Mouse (Mus musculus): ENCODE results near the gene Ssbp3. TPM values are rescaled to one million over a fixed set of nuclear protein-coding genes. Genes with fewer than 3 reads are reported as not detected.
A peak's percentile ranks its signal among the peaks of the same experiment; 100 is the strongest.

The Ssbp3 gene
- total and polyA plus RNA-seq, 3 experiments, result 30.5 to 242 (median 116) TPM

DNA sequence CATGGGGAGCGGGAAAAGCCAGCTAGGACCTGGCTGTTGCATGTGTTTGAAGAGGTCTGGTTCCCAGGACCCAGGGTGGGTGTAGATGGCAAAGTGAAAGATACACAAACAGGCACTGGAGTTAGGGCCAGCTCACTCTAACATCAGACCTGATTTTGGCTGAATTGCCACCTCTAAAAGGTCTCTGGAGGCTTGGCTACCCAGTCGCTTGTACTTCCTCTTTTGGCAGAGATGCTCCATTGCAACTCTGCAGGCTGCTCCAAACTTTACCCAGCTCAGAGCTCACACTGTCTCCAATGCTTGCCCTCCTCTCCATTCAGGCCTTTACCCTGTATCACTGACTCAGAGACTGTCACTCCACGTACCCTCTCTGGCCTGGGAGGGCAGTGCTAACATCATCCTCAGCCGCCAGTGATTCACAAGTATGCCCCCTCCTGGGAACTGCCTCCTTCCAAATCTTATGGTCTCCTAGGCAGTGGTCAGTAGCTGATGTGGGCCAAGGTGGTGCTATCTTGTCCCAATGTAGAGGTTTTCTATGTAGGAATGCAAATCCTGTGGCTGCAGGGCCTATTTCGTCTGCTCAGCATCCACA is 142.6 kb downstream of the Ssbp3 start:
- no peaks in the 10 kb centered on the region for H3K36me3 ChIP-seq (ENCODE audit: control insufficient read depth in 1 of 2, insufficient read depth in 2 of 2, low read length in 2 of 2)

DNA sequence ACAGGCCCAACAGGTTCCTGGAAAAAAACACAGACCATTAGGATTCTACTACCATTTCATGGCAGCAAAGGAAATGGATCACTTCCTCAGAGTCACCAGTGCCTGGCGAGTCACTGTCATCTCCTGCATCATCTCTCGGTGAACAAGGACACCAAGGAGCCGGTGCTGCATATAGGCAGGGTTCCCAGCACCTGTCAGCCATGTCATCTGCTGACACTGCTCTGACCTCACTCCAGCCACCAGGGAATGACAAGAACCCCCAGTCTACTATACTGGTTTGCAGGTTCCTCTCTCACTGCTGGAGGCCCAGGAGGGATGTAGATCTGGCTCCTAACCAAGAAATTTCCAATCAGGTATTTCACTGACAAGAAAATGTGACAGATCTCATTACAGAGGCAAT is 145.6 kb downstream of the Ssbp3 start:
- peaks cover 2% of the 10 kb centered on the region in 2 experiments for H3K4me1 ChIP-seq (ENCODE audit: control insufficient read depth in 1 of 2, insufficient read depth in 2 of 2, low read length in 2 of 2)
- no peak overlapping the region for H3K4me3 ChIP-seq (ENCODE audit: control insufficient read depth in 1 of 2, insufficient read depth in 1 of 2, low read depth in 2 of 2, low read length in 2 of 2)
- no peaks in the 10 kb centered on the region for H3K27me3 ChIP-seq (ENCODE audit: control insufficient read depth in 1 of 2, insufficient read depth in 2 of 2, low read length in 2 of 2)
- no peaks in the 10 kb centered on the region for H3K79me2 ChIP-seq (ENCODE audit: control insufficient read depth, insufficient read depth, low read length, poor library complexity)
- H3K27ac ChIP-seq (ENCODE audit: control insufficient read depth, low read depth, low read length), result no peak overlapping the region
- H3K9me3 ChIP-seq (replicated peaks; ENCODE audit: insufficient read depth, low read length), result no peaks in the 10 kb centered on the region
- peaks cover 2% of the 10 kb centered on the region in 2 experiments; a peak in 3 of 4 replicates for H3K36me3 ChIP-seq (ENCODE audit: control insufficient read depth in 1 of 2, insufficient read depth in 2 of 2, low read length in 2 of 2)
- no peak overlapping the region for H3K9ac ChIP-seq (ENCODE audit: control insufficient read depth, low read depth, low read length, poor library complexity, severe bottlenecking)
- TF ChIP-seq ZKSCAN1 (IDR thresholded peaks at IDR 0.05; ENCODE audit: low read depth, low read length), result no peak
- no peak for TF ChIP-seq CHD2 (IDR thresholded peaks at IDR 0.05; ENCODE audit: low read length)
- no peak for TF ChIP-seq USF2 (IDR thresholded peaks at IDR 0.05; ENCODE audit: borderline replicate concordance in 1 of 2, insufficient read depth in 1 of 2, low read depth in 1 of 2, low read length in 2 of 2)
- TF ChIP-seq MEF2A (IDR thresholded peaks at IDR 0.05; ENCODE audit: extremely low read depth, insufficient replicate concordance, low read depth, low read length, poor library complexity, severe bottlenecking), result no peak
- DNase-seq (ENCODE audit: low read depth, low spot score), result no peak

More for the DNA sequence above, 142.6 kb downstream of the Ssbp3 start:
- Histone ChIP-seq H3K79me2 (ENCODE audit: control insufficient read depth, insufficient read depth, low read length, poor library complexity) (no peaks in the 10 kb centered on the region), H3K4me1 (ENCODE audit: control insufficient read depth in 1 of 2, insufficient read depth in 2 of 2, low read length in 2 of 2) (no peaks in the 10 kb centered on the region), H3K9ac (ENCODE audit: control insufficient read depth, low read depth, low read length, poor library complexity, severe bottlenecking) (no peak overlapping the region), H3K27me3 (ENCODE audit: control insufficient read depth in 1 of 2, insufficient read depth in 2 of 2, low read length in 2 of 2) (no peaks in the 10 kb centered on the region), H3K27ac (ENCODE audit: control insufficient read depth, low read depth, low read length) (no peak overlapping the region), H3K9me3 (replicated peaks; ENCODE audit: insufficient read depth, low read length) (no peaks in the 10 kb centered on the region), H3K4me3 (ENCODE audit: control insufficient read depth in 1 of 2, insufficient read depth in 1 of 2, low read depth in 2 of 2, low read length in 2 of 2) (no peak overlapping the region)
- peak; percentile 60 for DNase-seq (ENCODE audit: low read depth, low spot score)
- no peak for TF ChIP-seq ELF1 (IDR thresholded peaks at IDR 0.05; ENCODE audit: low read depth, low read length)

DNA sequence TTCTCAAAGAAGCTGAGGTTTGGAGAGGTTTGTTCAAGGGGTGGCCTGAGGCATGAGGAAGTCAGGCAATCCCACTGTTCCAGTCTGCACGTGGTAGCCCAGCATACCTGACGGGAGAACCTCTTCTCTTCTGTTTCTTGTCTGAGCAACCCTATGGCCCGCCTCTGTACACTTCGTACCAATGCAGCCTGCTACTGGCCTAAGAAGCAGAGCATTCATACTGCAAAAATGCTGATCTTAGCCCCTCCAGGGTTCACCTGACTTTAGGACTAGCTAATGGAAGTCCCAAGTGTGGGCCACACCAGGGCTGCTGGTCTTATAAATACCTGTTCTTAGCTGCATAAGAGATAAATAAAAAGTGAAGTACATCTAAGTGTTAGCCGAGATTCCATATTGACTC is 147.8 kb downstream of the Ssbp3 start:
- peaks cover 13 to 20% of the 10 kb centered on the region in 2 experiments for H3K4me1 ChIP-seq (ENCODE audit: control insufficient read depth in 1 of 2, insufficient read depth in 2 of 2, low read length in 2 of 2)
- H3K27ac ChIP-seq (ENCODE audit: control insufficient read depth, low read depth, low read length), result no peak overlapping the region
- no peaks in the 10 kb centered on the region for H3K79me2 ChIP-seq (ENCODE audit: control insufficient read depth, insufficient read depth, low read length, poor library complexity)
- peaks cover 2 to 21% of the 10 kb centered on the region in 2 experiments; a peak in 3 of 4 replicates for H3K36me3 ChIP-seq (ENCODE audit: control insufficient read depth in 1 of 2, insufficient read depth in 2 of 2, low read length in 2 of 2)
- no peak for DNase-seq (ENCODE audit: low read depth, low spot score)
- no peak overlapping the region for H3K4me3 ChIP-seq (ENCODE audit: control insufficient read depth in 1 of 2, insufficient read depth in 1 of 2, low read depth in 2 of 2, low read length in 2 of 2)
- no peak for TF ChIP-seq KAT2A (conservative IDR thresholded peaks at IDR 0.05; ENCODE audit: low read depth, low read length)
- TF ChIP-seq E2F4 (IDR thresholded peaks at IDR 0.05; ENCODE audit: borderline replicate concordance, low read depth, low read length), result no peak
- TF ChIP-seq EP300 (IDR thresholded peaks at IDR 0.05; ENCODE audit: low read depth in 1 of 2, low read length in 2 of 2), result no peak
- TF ChIP-seq MXI1 (IDR thresholded peaks at IDR 0.05; ENCODE audit: low read depth, low read length), result no peak
- no peak for TF ChIP-seq MYC (IDR thresholded peaks at IDR 0.05; ENCODE audit: low read depth, low read length)
- no peak for TF ChIP-seq USF2 (IDR thresholded peaks at IDR 0.05; ENCODE audit: borderline replicate concordance in 1 of 2, insufficient read depth in 1 of 2, low read depth in 1 of 2, low read length in 2 of 2)
- no peaks in the 10 kb centered on the region for H3K9me3 ChIP-seq (replicated peaks; ENCODE audit: insufficient read depth, low read length)
- no peak overlapping the region for H3K9ac ChIP-seq (ENCODE audit: control insufficient read depth, low read depth, low read length, poor library complexity, severe bottlenecking)
- H3K27me3 ChIP-seq (ENCODE audit: control insufficient read depth in 1 of 2, insufficient read depth in 2 of 2, low read length in 2 of 2), result no peaks in the 10 kb centered on the region

Measured in MEL (cell line).